Mouse (Mus musculus) ES-E14 (cell line): ENCODE measurements at regions not wholly inside any gene's neighbourhood (a gene's known extent, or its start where the extent isn't known, plus 50 kb on each side); places are given as distances from the start of the nearest gene placed in this dataset.

Experiments
- CHD2 ChIP-seq: IDR thresholded peaks from 2 replicates; pipeline ENCODE4 v1.6.1; 2014; ENCODE audit warnings: mild to moderate bottlenecking, low read depth, low read length, inconsistent platforms
- ZC3H11A ChIP-seq: IDR thresholded peaks from 2 replicates; pipeline ENCODE4 v1.6.1; 2012; ENCODE audit warnings: low read depth, mild to moderate bottlenecking, inconsistent platforms, low read length, borderline replicate concordance
- ZNF384 ChIP-seq: IDR thresholded peaks from 2 replicates; pipeline ENCODE4 v1.6.1; 2012; ENCODE audit warnings: low read depth, low read length, inconsistent platforms

- TF ChIP-seq CHD2, result no peak
- TF ChIP-seq ZNF384, result no peak
- TF ChIP-seq ZC3H11A, result no peak
Observed at GRCm38 (mm10) chr5:75363832-75364231, 210.9 kb upstream of the Kit start.
